Mouse (Mus musculus) limb, embryonic 14.5 days (tissue): ENCODE measurements around the gene Fhod1. TPM values are rescaled to one million over a fixed set of nuclear protein-coding genes. Genes with fewer than 3 reads are reported as not detected.

Experiments
- ATAC-seq: fragments of 200-750 bp; cut with Nextera tagmentation; 2 replicates; pipeline ENCODE4 v1.8.0; 2017; ENCODE audit warnings: low read depth, moderate number of reproducible peaks, moderate TSS enrichment; ENCODE audit not compliant: low FRiP score
- DNase-seq: peaks from one replicate; pipeline ENCODE4 v3.0.0-alpha.2; 2015; ENCODE audit warnings: low spot score
- H3K27ac ChIP-seq: fragments of 300-500 bp; sonication (generic); replicated peaks from 2 replicates; pipeline ENCODE4 v1.5.1; 2014; ENCODE audit warnings: low read depth, mild to moderate bottlenecking, low read length, moderate library complexity, mixed read lengths
- H3K27me3 ChIP-seq: fragments of 300-500 bp; sonication (generic); 2 replicates; pipeline ENCODE4 v1.6.1; 2014; ENCODE audit warnings: low read length, mixed read lengths; ENCODE audit not compliant: control insufficient read depth, insufficient read depth
- H3K36me3 ChIP-seq: fragments of 300-500 bp; sonication (generic); 2 replicates; pipeline ENCODE4 v1.6.1; 2014; ENCODE audit warnings: mild to moderate bottlenecking, low read length, moderate library complexity, mixed read lengths; ENCODE audit not compliant: control insufficient read depth, insufficient read depth
- H3K4me1 ChIP-seq: fragments of 300-500 bp; sonication (generic); 2 replicates; pipeline ENCODE4 v1.6.1; 2014; ENCODE audit warnings: antibody characterized with exemption, low read length, mixed read lengths; ENCODE audit not compliant: control insufficient read depth, insufficient read depth
- H3K4me2 ChIP-seq: fragments of 300-500 bp; sonication (generic); replicated peaks from 2 replicates; pipeline ENCODE4 v1.6.1; 2014; ENCODE audit warnings: low read depth, mild to moderate bottlenecking, low read length, moderate library complexity; ENCODE audit not compliant: severe bottlenecking
- H3K4me3 ChIP-seq: fragments of 300-500 bp; sonication (generic); replicated peaks from 2 replicates; pipeline ENCODE4 v1.5.1; 2014; ENCODE audit warnings: low read length
- H3K9ac ChIP-seq: fragments of 300-500 bp; sonication (generic); 2 replicates; pipeline ENCODE4 v1.6.1; 2014; ENCODE audit warnings: mild to moderate bottlenecking, low read depth, low read length, moderate library complexity; ENCODE audit not compliant: severe bottlenecking
- H3K9me3 ChIP-seq: fragments of 300-500 bp; sonication (generic); 2 replicates; pipeline ENCODE4 v1.6.1; 2016; ENCODE audit warnings: low read length; ENCODE audit not compliant: control insufficient read depth
- POLR2A ChIP-seq: fragments of 200-500 bp; IDR thresholded peaks from 2 replicates; pipeline ENCODE4 v1.8.0; 2012; ENCODE audit warnings: inconsistent platforms, mild to moderate bottlenecking, moderate library complexity, borderline replicate concordance; ENCODE audit not compliant: insufficient read depth, insufficient read length; ENCODE audit errors: extremely low read depth
- WGBS: fragments of 180-500 bp; shearing (Covaris S2); extraction: QIAGEN DNeasy Blood & Tissue Kit; methylation state at CpG from one replicate; pipeline ENCODE4 v1.1.7; 2014; 5-methylcytosine and 5-hydroxymethylcytosine counted together
- polyA plus RNA-seq, 2 experiments: library from polyadenylated mRNA; depleted of rRNA in 1 of 2; stranded (reverse) in 1 of 2; unstranded in 1 of 2; fragments of >200 nt; fragmentation: Nextera tagmentation in 1 of 2; extraction: Ambion mirVana in 1 of 2; gene quantifications; 2 replicates each; pipeline versions ENCODE4 v1.2.1 to v1.2.3; 2012 to 2014

The Fhod1 gene
- polyA plus RNA-seq, 2 experiments, result 2.7 to 24.4 TPM

GRCm38 (mm10) chr8:105305211-105306145 is 42.3 kb downstream of the Fhod1 start, which contains the start of gene Elmo3:
Gene Elmo3 (plus strand): TSS chr8:105305601.
- peak within 1 kb of the TSS; percentile 54 for H3K9ac ChIP-seq
- H3K27me3 ChIP-seq, result no peaks in the 10 kb centered on the region
- H3K36me3 ChIP-seq, result peaks cover 69% of the 10 kb centered on the region
- H3K4me1 ChIP-seq, result peaks cover 18% of the 10 kb centered on the region
- H3K9me3 ChIP-seq, result no peaks in the 10 kb centered on the region
- ATAC-seq (peak; percentile 47), DNase-seq (peak; percentile 28)
- TF ChIP-seq POLR2A, result 0 out of 2 replicates have a peak, but pooled peaks have one; percentile 32
- WGBS, result 9% methylated on average over 20 of the region's 30 CpGs
- H3K27ac ChIP-seq, result peak within 1 kb of the TSS; percentile 38; the same call in 1 of the 2 replicates
- H3K4me3 ChIP-seq, result peak within 1 kb of the TSS; percentile 33
- H3K4me2 ChIP-seq, result peak within 1 kb of the TSS; percentile 66

- ATAC-seq (peak; percentile 11; the same call in 1 of the 2 replicates), DNase-seq (peak; percentile 17)
- H3K27me3 ChIP-seq, result no peaks in the 10 kb centered on the region
- H3K4me3 ChIP-seq, result no peak overlapping the region
- H3K9me3 ChIP-seq, result no peaks in the 10 kb centered on the region
- H3K4me2 ChIP-seq, result peak overlapping the region; percentile 66; the same call in 1 of the 2 replicates
- no peak overlapping the region for H3K9ac ChIP-seq
- no peak for TF ChIP-seq POLR2A
- WGBS, result 65% methylated on average over 9 of the region's 9 CpGs
- H3K27ac ChIP-seq, result peak overlapping the region; percentile 38; the same call in 1 of the 2 replicates
- peaks cover 77% of the 10 kb centered on the region for H3K36me3 ChIP-seq
- H3K4me1 ChIP-seq, result peaks cover 18% of the 10 kb centered on the region
These were observed 43.2 kb downstream of the Fhod1 start for GRCm38 (mm10) chr8:105304325-105305210.

- no peak overlapping the region for H3K4me3 ChIP-seq
- H3K9me3 ChIP-seq, result no peaks in the 10 kb centered on the region
- no peak overlapping the region for H3K4me2 ChIP-seq
- DNase-seq (no peak), ATAC-seq (no peak)
- TF ChIP-seq POLR2A, result no peak
- WGBS, result 81% methylated on average over 9 of the region's 9 CpGs
- no peaks in the 10 kb centered on the region for H3K27me3 ChIP-seq
- no peak overlapping the region for H3K27ac ChIP-seq
- peaks cover 77% of the 10 kb centered on the region for H3K36me3 ChIP-seq
- peaks cover 20% of the 10 kb centered on the region for H3K4me1 ChIP-seq
- no peak overlapping the region for H3K9ac ChIP-seq
These were observed 43.9 kb downstream of the Fhod1 start for GRCm38 (mm10) chr8:105303874-105304273.

GRCm38 (mm10) chr8:105303396-105303795 is 44.4 kb downstream of the Fhod1 start:
- 83% methylated on average over 8 of the region's 8 CpGs for WGBS
- TF ChIP-seq POLR2A, result no peak
- no peak overlapping the region for H3K4me3 ChIP-seq
- no peak overlapping the region for H3K27ac ChIP-seq
- H3K4me2 ChIP-seq, result no peak overlapping the region
- H3K36me3 ChIP-seq, result peaks cover 74% of the 10 kb centered on the region
- ATAC-seq (no peak), DNase-seq (no peak)
- H3K27me3 ChIP-seq, result no peaks in the 10 kb centered on the region
- H3K9me3 ChIP-seq, result no peaks in the 10 kb centered on the region
- peaks cover 25% of the 10 kb centered on the region for H3K4me1 ChIP-seq
- no peak overlapping the region for H3K9ac ChIP-seq

- Histone ChIP-seq H3K9ac (no peak overlapping the region), H3K4me2 (no peak overlapping the region), H3K9me3 (no peaks in the 10 kb centered on the region), H3K4me1 (peaks cover 21% of the 10 kb centered on the region), H3K4me3 (no peak overlapping the region), H3K36me3 (peaks cover 59% of the 10 kb centered on the region), H3K27ac (no peak overlapping the region), H3K27me3 (no peaks in the 10 kb centered on the region)
- no peak for TF ChIP-seq POLR2A
- 93% methylated on average over 8 of the region's 8 CpGs for WGBS
- ATAC-seq (no peak), DNase-seq (no peak)
These were observed 47.8 kb downstream of the Fhod1 start for GRCm38 (mm10) chr8:105299962-105300361.
